Mouse (Mus musculus): ENCODE measurements around the gene Tmprss9. TPM values are rescaled to one million over a fixed set of nuclear protein-coding genes. Genes with fewer than 3 reads are reported as not detected.
A peak's percentile ranks its signal among the peaks of the same experiment; 100 is the strongest.

The Tmprss9 gene
- total RNA-seq, 2 experiments from 2014 or later, result not detected

- ATAC-seq (replicated peaks; ENCODE audit: poor library complexity, severe bottlenecking), result no peak
These were observed 62.7 kb downstream of the Tmprss9 start for GRCm38 (mm10) chr10:80934136-80934985.

DNA sequence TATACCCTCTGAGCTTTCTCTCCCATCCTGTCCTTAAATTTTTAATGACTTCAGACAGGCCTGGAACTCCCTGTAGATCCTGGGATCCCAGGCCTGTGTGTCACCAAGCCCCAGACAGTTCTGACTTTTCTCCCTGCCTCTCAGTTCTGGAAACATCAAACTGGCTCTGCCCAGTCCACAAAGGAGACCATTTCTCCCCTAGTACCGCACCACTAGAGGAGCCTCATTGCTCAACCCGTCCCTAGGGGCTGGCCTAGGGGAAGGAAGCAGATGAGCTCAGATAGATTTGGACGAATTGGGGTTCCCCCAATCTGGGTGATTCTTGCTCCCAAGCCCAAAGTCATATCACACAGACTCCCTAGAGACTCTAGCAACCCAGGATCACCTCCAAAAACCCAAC is 63.6 kb downstream of the Tmprss9 start:
- peak; percentile 31 for ATAC-seq (replicated peaks; ENCODE audit: poor library complexity, severe bottlenecking)

- ATAC-seq (replicated peaks; ENCODE audit: poor library complexity, severe bottlenecking), result no peak
These were observed 64.0 kb downstream of the Tmprss9 start for GRCm38 (mm10) chr10:80935698-80936097.

GRCm38 (mm10) chr10:80936135-80936809 is 64.6 kb downstream of the Tmprss9 start:
- no peak for ATAC-seq (replicated peaks; ENCODE audit: poor library complexity, severe bottlenecking)

DNA sequence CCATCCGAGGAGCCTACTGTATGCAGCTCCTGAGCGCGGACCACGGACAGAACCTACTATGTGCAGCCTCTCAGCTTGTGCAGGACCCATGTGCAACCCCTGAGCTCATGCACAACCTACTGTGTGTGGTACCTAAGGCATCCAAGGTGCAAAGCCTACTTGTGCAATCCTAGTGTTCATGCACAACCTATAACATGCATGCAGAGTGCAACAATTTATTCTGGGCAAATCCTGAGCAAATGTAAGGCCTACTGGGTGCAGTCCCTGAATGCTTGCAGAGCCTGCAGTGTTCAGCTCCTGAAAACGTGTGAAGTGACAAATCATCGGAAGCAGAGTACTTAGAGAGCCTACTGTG is 65.1 kb downstream of the Tmprss9 start:
- no peak for ATAC-seq (replicated peaks; ENCODE audit: poor library complexity, severe bottlenecking)

DNA sequence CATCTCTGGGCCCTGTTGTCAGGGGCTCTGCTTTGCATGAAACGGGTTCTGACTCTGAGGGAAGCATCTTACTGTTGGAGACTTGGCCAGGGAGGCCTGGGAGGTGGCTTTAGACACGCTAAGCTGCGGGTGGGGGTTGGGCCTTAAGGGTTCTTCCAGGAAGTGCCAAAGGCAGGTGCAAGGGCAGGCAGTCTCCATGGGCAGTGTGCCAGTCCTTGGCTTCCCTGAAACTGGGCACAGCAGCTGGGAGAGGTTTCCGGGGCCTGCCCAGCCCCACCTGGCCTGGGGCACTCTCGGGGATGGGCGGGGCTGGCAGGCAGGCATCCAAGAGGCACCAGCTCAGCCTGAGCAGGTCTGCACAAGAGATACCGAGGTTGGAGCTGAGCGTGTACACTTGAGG is 66.0 kb downstream of the Tmprss9 start:
- ATAC-seq (replicated peaks; ENCODE audit: poor library complexity, severe bottlenecking), result no peak

GRCm38 (mm10) chr10:80938831-80939550 is 67.3 kb downstream of the Tmprss9 start:
- ATAC-seq (replicated peaks; ENCODE audit: poor library complexity, severe bottlenecking), result peak; percentile 30

DNA sequence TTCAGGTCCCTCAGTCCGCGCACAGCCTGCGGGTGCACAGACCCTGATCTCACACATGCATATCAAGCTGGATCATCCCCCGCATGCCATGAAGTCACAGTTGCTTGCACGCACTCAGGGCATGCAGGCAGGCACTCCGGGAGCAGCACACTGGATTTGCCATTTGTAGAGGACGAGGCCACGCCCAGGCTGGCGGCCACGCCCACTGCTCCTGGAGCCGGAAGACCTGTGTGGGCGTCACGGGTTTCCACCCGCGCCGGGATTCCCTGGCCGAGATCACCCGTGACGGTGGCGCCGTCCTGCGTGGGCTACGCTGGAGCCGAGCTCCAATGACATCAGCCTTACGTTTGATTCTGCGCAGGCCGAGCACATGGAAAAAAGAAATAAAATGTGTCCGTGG is 68.0 kb downstream of the Tmprss9 start:
- peak; percentile 40 for ATAC-seq (replicated peaks; ENCODE audit: poor library complexity, severe bottlenecking)

DNA sequence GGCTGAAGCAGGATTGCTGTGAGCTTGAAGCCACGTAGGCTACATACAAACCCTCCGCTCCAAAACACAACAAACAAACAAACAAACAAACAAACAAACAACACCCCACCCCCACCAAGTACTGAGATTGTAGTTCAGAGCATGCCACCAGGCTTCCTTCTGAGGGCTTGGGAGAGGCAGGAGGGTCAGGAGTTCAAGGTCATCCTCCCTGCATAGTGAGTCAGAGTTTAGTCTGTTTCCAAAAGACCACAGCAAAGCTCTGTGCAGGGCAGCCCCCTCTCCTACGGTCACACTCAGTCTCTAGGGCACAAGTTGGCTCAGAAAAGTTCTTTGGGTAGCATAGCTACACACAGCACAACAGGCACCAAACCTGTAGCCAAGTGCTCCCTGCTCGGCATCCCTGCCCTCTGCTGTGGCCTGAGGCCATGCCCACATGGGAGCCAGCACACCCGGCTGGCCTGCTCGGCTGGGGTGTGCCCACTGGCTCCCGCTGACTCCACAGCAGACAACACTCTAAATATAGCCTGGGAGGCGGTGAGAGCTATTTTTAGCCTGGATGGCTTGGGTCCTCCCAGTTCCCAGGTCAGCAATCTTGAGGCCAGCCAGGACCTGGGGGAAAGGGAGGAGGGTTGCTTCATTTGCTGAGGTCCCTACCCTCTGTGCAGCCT is 68.8 kb downstream of the Tmprss9 start:
- peak; percentile 35 for ATAC-seq (replicated peaks; ENCODE audit: poor library complexity, severe bottlenecking)

DNA sequence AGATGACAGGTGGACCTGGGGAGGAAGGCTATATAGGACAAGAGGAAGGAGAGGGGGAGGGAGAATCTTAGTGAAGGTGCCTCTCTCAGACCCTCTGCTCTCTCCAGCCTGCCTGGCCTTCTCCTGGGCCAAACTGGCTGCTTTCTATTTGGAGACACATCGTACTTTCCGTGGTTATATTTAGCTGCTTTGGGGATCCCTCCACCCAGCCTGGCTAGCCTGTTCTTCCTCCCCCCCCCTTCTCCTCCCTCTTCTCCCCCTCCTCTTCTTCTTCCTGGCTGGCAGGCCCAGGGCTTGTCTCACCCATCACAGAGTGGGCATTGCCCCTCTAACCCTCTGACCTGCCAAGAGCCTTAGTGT is 69.3 kb downstream of the Tmprss9 start:
- ATAC-seq (replicated peaks; ENCODE audit: poor library complexity, severe bottlenecking), result no peak

- peak; percentile 53 for ATAC-seq (replicated peaks; ENCODE audit: poor library complexity, severe bottlenecking)
These were observed 71.3 kb downstream of the Tmprss9 start for GRCm38 (mm10) chr10:80942919-80943318.

DNA sequence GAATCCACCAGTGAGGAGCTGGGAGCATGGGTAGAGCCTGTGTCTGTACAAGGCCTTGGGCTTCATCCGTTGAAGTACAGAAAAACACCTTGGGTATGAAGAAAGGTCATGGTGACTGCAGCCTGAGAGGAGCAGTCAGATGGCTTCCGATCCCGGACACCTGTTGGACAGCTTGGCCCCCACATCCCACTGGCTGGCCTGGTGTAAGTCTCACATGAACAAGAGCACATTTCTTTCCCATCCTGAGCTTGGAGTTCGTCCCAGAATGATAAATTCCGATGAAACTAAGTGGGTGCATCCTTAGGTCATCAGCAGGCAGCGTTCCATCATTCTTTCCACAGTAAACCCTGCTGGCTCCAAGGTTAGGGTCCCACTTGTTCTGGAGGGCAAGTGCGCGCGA is 72.1 kb downstream of the Tmprss9 start:
- ATAC-seq (replicated peaks; ENCODE audit: poor library complexity, severe bottlenecking), result no peak

- 0 out of 2 replicates have a peak, but pooled peaks have one; percentile 34 for ATAC-seq (replicated peaks; ENCODE audit: poor library complexity, severe bottlenecking)
These were observed 72.6 kb downstream of the Tmprss9 start for GRCm38 (mm10) chr10:80944231-80944630.

- no peak for ATAC-seq (replicated peaks; ENCODE audit: poor library complexity, severe bottlenecking)
These were observed 75.2 kb downstream of the Tmprss9 start for GRCm38 (mm10) chr10:80946684-80947437.

DNA sequence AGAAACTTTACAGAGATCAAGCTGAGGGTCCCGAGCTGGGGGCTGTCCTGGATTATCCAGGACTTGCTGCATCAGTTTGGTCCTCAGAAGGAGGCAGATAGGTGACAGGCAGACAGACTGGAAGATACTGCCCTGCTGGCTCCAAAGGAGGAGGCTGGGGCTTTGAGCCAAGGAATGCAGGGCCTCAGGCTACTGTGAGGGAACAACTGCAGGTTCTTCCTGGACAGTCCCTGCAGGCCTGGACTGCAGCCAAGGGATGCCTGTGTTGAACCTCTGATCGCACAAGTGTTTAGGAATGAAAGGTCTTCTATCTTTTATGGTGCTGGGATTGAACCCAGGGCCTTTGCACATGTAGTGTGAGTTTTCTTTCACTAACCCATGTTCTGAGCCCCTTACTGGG is 76.2 kb downstream of the Tmprss9 start:
- ATAC-seq (replicated peaks; ENCODE audit: poor library complexity, severe bottlenecking), result no peak

DNA sequence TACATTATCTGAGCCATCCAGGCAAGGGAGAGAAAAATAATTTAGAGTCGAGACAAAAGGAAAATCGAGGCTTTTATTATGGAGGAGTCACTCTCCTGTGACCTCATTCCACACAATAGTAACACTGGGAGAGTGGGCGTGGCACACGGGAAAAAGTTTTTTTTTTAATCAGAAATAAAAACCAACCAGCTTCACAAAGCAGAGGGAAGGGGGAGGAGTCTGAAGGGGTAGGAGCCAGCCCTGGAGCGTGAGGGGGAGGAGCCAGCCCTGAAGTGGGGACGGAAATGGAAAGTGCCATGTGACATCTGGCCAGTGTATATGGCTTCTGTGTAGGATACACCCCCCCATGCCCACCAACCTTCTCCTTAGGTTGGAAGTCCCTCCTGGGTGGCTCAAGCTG is 76.9 kb downstream of the Tmprss9 start:
- ATAC-seq (replicated peaks; ENCODE audit: poor library complexity, severe bottlenecking), result peak; percentile 60

GRCm38 (mm10) chr10:80949081-80949480 is 77.4 kb downstream of the Tmprss9 start:
- no peak for ATAC-seq (replicated peaks; ENCODE audit: poor library complexity, severe bottlenecking)

Data from granulocyte monocyte progenitor cell, adult 5-6 weeks (primary cell).